Mouse (Mus musculus) myocyte (in vitro differentiated cells): ENCODE measurements around the gene Bicc1. TPM values are rescaled to one million over a fixed set of nuclear protein-coding genes. Genes with fewer than 3 reads are reported as not detected.

ENCODE experiments used
- H3K27me3 ChIP-seq: one replicate; pipeline ENCODE4 v1.6.1; 2011; ENCODE audit not compliant: control insufficient read depth, insufficient read depth, insufficient read length
- H3K36me3 ChIP-seq: one replicate; pipeline ENCODE4 v1.6.1; 2011; ENCODE audit not compliant: control insufficient read depth, insufficient read depth
- H3K4me2 ChIP-seq: one replicate; pipeline ENCODE4 v1.6.1; 2011; ENCODE audit warnings: low read depth, control low read depth
- H3K4me3 ChIP-seq: one replicate; pipeline ENCODE4 v1.5.1; 2011; ENCODE audit warnings: mild to moderate bottlenecking, control low read depth, moderate library complexity
- H3K79me2 ChIP-seq: one replicate; pipeline ENCODE4 v1.6.1; 2011; ENCODE audit not compliant: control insufficient read depth, insufficient read depth
- H3ac ChIP-seq: one replicate; pipeline ENCODE4 v1.6.1; 2011; ENCODE audit not compliant: control insufficient read depth, insufficient read length
- CEBPB ChIP-seq: IDR thresholded peaks from 2 replicates; pipeline ENCODE4 v1.6.1; 2011; ENCODE audit warnings: mild to moderate bottlenecking, moderate library complexity; ENCODE audit not compliant: poor library complexity, insufficient read depth, severe bottlenecking
- E2F4 ChIP-seq: IDR thresholded peaks from one replicate; pipeline ENCODE4 v1.6.1; 2011; ENCODE audit warnings: mild to moderate bottlenecking, control low read depth, moderate library complexity; ENCODE audit not compliant: insufficient read depth
- MAX ChIP-seq: IDR thresholded peaks from one replicate; pipeline ENCODE4 v1.6.1; 2011; ENCODE audit warnings: low read depth, mild to moderate bottlenecking, control low read depth
- MYOD1 ChIP-seq, 3 experiments: IDR thresholded peaks; one replicate each; pipeline ENCODE4 v1.6.1; 2011; ENCODE audit warnings: control low read depth in 2 of 3, low read depth in 2 of 3, mild to moderate bottlenecking in 2 of 3, moderate library complexity in 1 of 3; ENCODE audit not compliant: insufficient read length in 2 of 3, control insufficient read depth in 1 of 3
- MYOG ChIP-seq, 3 experiments: IDR thresholded peaks; one replicate each; pipeline ENCODE4 v1.6.1; 2011; ENCODE audit warnings: control low read depth in 2 of 3, low read depth in 2 of 3, mild to moderate bottlenecking in 2 of 3; ENCODE audit not compliant: insufficient read length in 2 of 3, control insufficient read depth in 1 of 3, insufficient read depth in 1 of 3
- POLR2A ChIP-seq: IDR thresholded peaks from one replicate; pipeline ENCODE4 v1.6.1; 2011; ENCODE audit warnings: low read depth, mild to moderate bottlenecking, control low read depth, moderate library complexity; ENCODE audit not compliant: insufficient read length
- POLR2AphosphoS2 ChIP-seq: IDR thresholded peaks from one replicate; pipeline ENCODE4 v1.6.1; 2011; ENCODE audit warnings: low read depth, control low read depth; ENCODE audit not compliant: insufficient read length
- REST ChIP-seq: IDR thresholded peaks from one replicate; pipeline ENCODE4 v1.6.1; 2011; ENCODE audit warnings: mild to moderate bottlenecking, control low read depth, moderate library complexity; ENCODE audit not compliant: insufficient read depth, insufficient read length
- SRF ChIP-seq: IDR thresholded peaks from one replicate; pipeline ENCODE4 v1.6.1; 2011; ENCODE audit warnings: low read depth; ENCODE audit not compliant: control insufficient read depth, insufficient read length
- TCF12 ChIP-seq: IDR thresholded peaks from one replicate; pipeline ENCODE4 v1.6.1; 2011; ENCODE audit warnings: mild to moderate bottlenecking, control low read depth; ENCODE audit not compliant: poor library complexity, insufficient read depth, severe bottlenecking
- TCF3 ChIP-seq: IDR thresholded peaks from one replicate; pipeline ENCODE4 v1.6.1; 2011; ENCODE audit warnings: low read depth, control low read depth; ENCODE audit not compliant: insufficient read length
- USF1 ChIP-seq: IDR thresholded peaks from one replicate; pipeline ENCODE4 v1.6.1; 2011; ENCODE audit warnings: low read depth, mild to moderate bottlenecking, control low read depth, moderate library complexity
- polyA plus RNA-seq: library from polyadenylated mRNA; unstranded; fragments of >200 nt; fragmentation: generic; extraction: Trizol; gene quantifications from one replicate; pipeline ENCODE4 v1.2.1, GENCODE M21; 2012; ENCODE audit warnings: missing spikeins

The Bicc1 gene
- polyA plus RNA-seq, 1 experiment: 4.6 TPM

DNA sequence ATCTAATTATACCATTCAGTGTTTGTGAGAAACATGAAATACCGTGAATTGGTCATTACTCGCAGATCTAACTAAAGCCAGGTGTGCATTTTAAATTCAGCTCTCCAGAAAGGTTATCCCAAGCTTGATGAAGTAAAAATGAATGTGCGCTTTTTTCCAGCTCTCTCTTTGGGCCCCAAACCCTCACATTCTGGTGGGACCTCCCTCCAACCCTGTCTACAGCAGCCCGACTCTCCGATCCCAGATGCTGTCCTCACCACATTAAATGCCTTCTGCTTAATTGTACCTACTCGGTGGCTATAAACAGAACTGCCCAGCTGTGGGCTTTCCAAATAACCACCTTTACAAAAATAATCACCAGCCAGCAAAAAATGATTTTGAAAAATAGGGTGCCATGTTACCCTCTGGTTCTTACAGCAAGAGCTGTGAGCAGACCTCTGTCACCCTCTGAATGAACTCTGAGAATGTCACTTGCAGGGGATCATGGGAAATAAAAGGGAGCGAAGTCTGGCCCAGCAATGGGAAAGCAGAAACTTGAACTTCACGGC is 64.7 kb downstream of the Bicc1 start:
- no peak for TF ChIP-seq TCF3
- no peak for TF ChIP-seq TCF12
- no peak for TF ChIP-seq POLR2AphosphoS2
- no peak for TF ChIP-seq POLR2A
- no peak for TF ChIP-seq USF1
- TF ChIP-seq E2F4: no peak
- no peak for TF ChIP-seq CEBPB
- TF ChIP-seq MAX: no peak
- TF ChIP-seq MYOG (IDR thresholded peaks at IDR 0.05; ENCODE audit: control insufficient read depth in 1 of 3, insufficient read depth in 1 of 3, insufficient read length in 2 of 3, low read depth in 2 of 3): no peak
- TF ChIP-seq REST: no peak
- no peak for TF ChIP-seq MYOD1 (IDR thresholded peaks at IDR 0.05; ENCODE audit: control insufficient read depth in 1 of 3, insufficient read length in 2 of 3, low read depth in 2 of 3)
- no peak for TF ChIP-seq SRF
- Histone ChIP-seq H3K27me3 (no peaks in the 10 kb centered on the region), H3ac (no peak overlapping the region), H3K36me3 (no peaks in the 10 kb centered on the region), H3K79me2 (no peaks in the 10 kb centered on the region), H3K4me3 (no peak overlapping the region), H3K4me2 (no peak overlapping the region)

DNA sequence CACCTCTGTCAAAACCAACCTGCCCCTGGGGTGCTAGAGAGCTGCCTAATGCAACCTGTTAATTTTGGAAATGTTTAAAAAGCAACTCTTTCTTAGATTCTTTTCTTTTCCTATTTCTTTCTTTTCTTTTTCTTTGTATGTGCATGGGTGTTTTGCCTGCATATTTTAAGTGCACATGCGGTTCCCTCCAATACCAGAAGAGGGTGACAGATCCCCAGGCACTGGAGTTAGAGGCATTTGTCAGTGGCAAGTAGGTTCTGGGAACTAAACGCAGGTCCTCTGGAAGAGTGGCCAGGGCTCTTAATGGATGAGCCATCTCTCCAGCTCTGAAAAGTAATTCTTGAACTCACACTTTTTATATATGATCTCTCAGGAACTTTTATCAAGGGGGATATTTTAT is 66.2 kb downstream of the Bicc1 start:
- Histone ChIP-seq H3K27me3 (no peaks in the 10 kb centered on the region), H3ac (no peak overlapping the region), H3K4me3 (no peak overlapping the region), H3K4me2 (no peak overlapping the region), H3K36me3 (no peaks in the 10 kb centered on the region), H3K79me2 (no peaks in the 10 kb centered on the region)
- no peak for TF ChIP-seq POLR2A
- no peak for TF ChIP-seq SRF
- TF ChIP-seq MAX: no peak
- no peak for TF ChIP-seq CEBPB
- TF ChIP-seq MYOG (IDR thresholded peaks at IDR 0.05; ENCODE audit: control insufficient read depth in 1 of 3, insufficient read depth in 1 of 3, insufficient read length in 2 of 3, low read depth in 2 of 3): no peak
- no peak for TF ChIP-seq POLR2AphosphoS2
- no peak for TF ChIP-seq MYOD1 (IDR thresholded peaks at IDR 0.05; ENCODE audit: control insufficient read depth in 1 of 3, insufficient read length in 2 of 3, low read depth in 2 of 3)
- TF ChIP-seq E2F4: no peak
- TF ChIP-seq TCF3: no peak
- no peak for TF ChIP-seq REST

DNA sequence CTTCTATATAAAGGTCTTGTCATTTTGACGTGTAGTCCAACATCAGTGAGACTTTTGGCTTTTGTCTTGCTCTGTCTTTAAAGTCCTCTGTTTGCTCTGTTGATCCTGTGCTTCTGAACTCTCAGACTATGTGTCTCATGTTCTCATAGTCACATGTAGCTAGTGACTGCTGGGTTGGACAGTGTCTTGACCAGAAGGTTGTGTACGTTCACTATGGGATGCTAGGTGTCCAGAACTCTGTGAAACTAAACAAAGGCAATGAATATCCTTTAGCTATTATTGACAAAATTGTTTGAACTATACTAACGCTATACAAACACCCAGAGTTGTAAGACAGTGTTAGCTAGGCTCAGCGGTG is 72.2 kb downstream of the Bicc1 start:
- H3K36me3 ChIP-seq: no peaks in the 10 kb centered on the region
- TF ChIP-seq USF1 (no peak), CEBPB (no peak), POLR2AphosphoS2 (no peak), TCF12 (no peak), SRF (no peak), REST (no peak), TCF3 (no peak), MYOG (IDR thresholded peaks at IDR 0.05; ENCODE audit: control insufficient read depth in 1 of 3, insufficient read depth in 1 of 3, insufficient read length in 2 of 3, low read depth in 2 of 3) (no peak), E2F4 (no peak), MAX (no peak), MYOD1 (IDR thresholded peaks at IDR 0.05; ENCODE audit: control insufficient read depth in 1 of 3, insufficient read length in 2 of 3, low read depth in 2 of 3) (no peak), POLR2A (no peak)

DNA sequence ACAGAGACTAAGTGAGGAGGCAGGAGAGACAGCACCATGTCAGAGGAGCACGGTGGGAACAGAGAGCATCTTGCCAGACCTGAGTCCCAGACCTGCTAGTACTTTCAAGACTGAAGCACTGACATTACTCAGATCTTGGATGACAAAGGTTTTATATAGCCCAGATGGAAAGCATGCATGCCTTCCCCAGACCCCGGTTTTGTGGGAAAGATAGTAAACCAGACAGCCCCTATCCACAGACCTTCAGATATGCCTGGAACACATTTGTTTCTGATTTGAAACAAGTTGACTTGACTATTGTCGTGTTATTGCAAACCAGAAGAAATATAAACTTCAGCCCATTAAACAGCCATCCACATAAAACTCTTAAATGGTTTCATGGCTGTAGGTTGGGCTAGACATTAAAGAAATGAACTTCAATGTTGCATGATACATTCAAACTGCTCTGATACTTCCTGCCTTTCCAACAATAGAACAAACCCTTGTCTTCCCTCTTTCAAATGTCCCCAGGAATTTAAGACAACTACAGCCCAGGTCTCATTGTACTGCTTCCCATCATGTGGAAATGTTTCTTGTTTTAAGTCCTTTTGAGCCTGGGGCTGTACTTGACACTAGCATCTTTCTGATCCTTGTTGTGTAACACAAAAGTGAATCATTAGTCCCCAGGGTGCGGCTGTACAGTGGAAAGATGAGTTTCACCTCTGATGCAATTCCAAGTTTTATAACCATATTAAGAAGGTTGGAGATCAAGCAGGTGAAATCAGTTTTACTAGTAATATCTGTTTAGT is 72.7 kb downstream of the Bicc1 start:
- TF ChIP-seq E2F4: no peak
- TF ChIP-seq MYOG (IDR thresholded peaks at IDR 0.05; ENCODE audit: control insufficient read depth in 1 of 3, insufficient read depth in 1 of 3, insufficient read length in 2 of 3, low read depth in 2 of 3): no peak
- no peak for TF ChIP-seq SRF
- TF ChIP-seq POLR2AphosphoS2: no peak
- TF ChIP-seq TCF3: no peak
- TF ChIP-seq MAX: no peak
- TF ChIP-seq CEBPB: peak; percentile 47; the same call in 1 of the 2 replicates
- Histone ChIP-seq H3K36me3 (no peaks in the 10 kb centered on the region), H3K4me3 (no peak overlapping the region), H3K4me2 (no peak overlapping the region), H3K79me2 (no peaks in the 10 kb centered on the region), H3K27me3 (no peaks in the 10 kb centered on the region), H3ac (no peak overlapping the region)

More for the DNA sequence above, 72.2 kb downstream of the Bicc1 start:
- Histone ChIP-seq H3K79me2 (no peaks in the 10 kb centered on the region), H3K4me2 (no peak overlapping the region), H3ac (no peak overlapping the region), H3K27me3 (no peaks in the 10 kb centered on the region), H3K4me3 (no peak overlapping the region)

DNA sequence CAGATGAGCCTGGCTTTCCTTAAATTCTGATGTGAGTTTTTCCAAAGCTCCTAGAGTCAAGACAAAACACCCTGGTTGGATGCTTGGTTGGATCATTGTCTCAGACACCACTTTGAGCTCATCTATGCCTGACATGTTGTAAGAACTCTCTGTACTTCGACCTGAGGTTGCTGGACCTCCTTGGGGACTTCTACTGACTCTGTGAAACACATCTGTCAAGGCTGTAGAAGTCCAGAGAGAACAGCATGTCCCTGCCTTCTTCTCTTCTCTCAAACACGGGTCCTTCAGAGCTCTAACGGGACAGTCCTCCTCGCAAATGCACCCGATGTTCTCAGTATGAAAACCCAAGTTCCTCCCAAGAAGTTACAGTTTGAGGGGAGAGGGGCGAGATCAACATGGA is 76.5 kb downstream of the Bicc1 start:
- H3K36me3 ChIP-seq: no peaks in the 10 kb centered on the region
- no peak overlapping the region for H3K4me3 ChIP-seq
- H3ac ChIP-seq: no peak overlapping the region
- no peak for TF ChIP-seq TCF12
- no peak for TF ChIP-seq TCF3
- no peak for TF ChIP-seq MAX
- no peak for TF ChIP-seq POLR2AphosphoS2
- no peak for TF ChIP-seq E2F4
- no peak for TF ChIP-seq POLR2A
- TF ChIP-seq REST: no peak
- TF ChIP-seq SRF: no peak
- TF ChIP-seq MYOD1 (IDR thresholded peaks at IDR 0.05; ENCODE audit: control insufficient read depth in 1 of 3, insufficient read length in 2 of 3, low read depth in 2 of 3): no peak
- no peak for TF ChIP-seq CEBPB
- no peak for TF ChIP-seq MYOG (IDR thresholded peaks at IDR 0.05; ENCODE audit: control insufficient read depth in 1 of 3, insufficient read depth in 1 of 3, insufficient read length in 2 of 3, low read depth in 2 of 3)
- no peak for TF ChIP-seq USF1
- no peaks in the 10 kb centered on the region for H3K79me2 ChIP-seq
- H3K4me2 ChIP-seq: no peak overlapping the region
- H3K27me3 ChIP-seq: no peaks in the 10 kb centered on the region
